Mouse (Mus musculus) kidney, embryonic 14.5 days (tissue): ENCODE data around the gene Hoxb6. TPM values are rescaled to one million over a fixed set of nuclear protein-coding genes. Genes with fewer than 3 reads are reported as not detected.
A peak's percentile ranks its signal among the peaks of the same experiment; 100 is the strongest.

Experiments used
- ATAC-seq: fragments of 200-750 bp; cut with Nextera tagmentation; 2 replicates; pipeline ENCODE4 v1.8.0; 2017; ENCODE audit warnings: moderate number of reproducible peaks, mild to moderate bottlenecking, moderate TSS enrichment, moderate library complexity; ENCODE audit not compliant: low FRiP score, low TSS enrichment
- H3K27ac ChIP-seq: fragments of 300-500 bp; sonication (generic); 2 replicates; pipeline ENCODE4 v1.5.1; 2014; ENCODE audit warnings: low read depth, mild to moderate bottlenecking, low read length, moderate library complexity, mixed read lengths
- H3K27me3 ChIP-seq: fragments of 300-500 bp; sonication (generic); 2 replicates; pipeline ENCODE4 v1.6.1; 2014; ENCODE audit warnings: mild to moderate bottlenecking, low read length; ENCODE audit not compliant: control insufficient read depth, insufficient read depth
- H3K36me3 ChIP-seq: fragments of 300-500 bp; sonication (generic); 2 replicates; pipeline ENCODE4 v1.6.1; 2014; ENCODE audit warnings: low read length, mixed read lengths; ENCODE audit not compliant: control insufficient read depth, insufficient read depth
- H3K4me1 ChIP-seq: fragments of 300-500 bp; sonication (generic); 2 replicates; pipeline ENCODE4 v1.6.1; 2014; ENCODE audit warnings: low read length, mixed read lengths; ENCODE audit not compliant: control insufficient read depth, insufficient read depth
- H3K4me2 ChIP-seq: fragments of 300-500 bp; sonication (generic); replicated peaks from 2 replicates; pipeline ENCODE4 v1.6.1; 2014; ENCODE audit warnings: low read depth, mild to moderate bottlenecking, low read length
- H3K4me3 ChIP-seq: fragments of 300-500 bp; sonication (generic); 2 replicates; pipeline ENCODE4 v1.5.1; 2014; ENCODE audit warnings: mild to moderate bottlenecking, low read length
- H3K9ac ChIP-seq: fragments of 300-500 bp; sonication (generic); 2 replicates; pipeline ENCODE4 v1.6.1; 2014; ENCODE audit warnings: low read depth, mild to moderate bottlenecking, low read length, moderate library complexity
- H3K9me3 ChIP-seq: fragments of 300-500 bp; sonication (generic); 2 replicates; pipeline ENCODE4 v1.6.1; 2016; ENCODE audit warnings: low read length; ENCODE audit not compliant: control insufficient read depth
- WGBS: fragments of 180-500 bp; shearing (Covaris S2); extraction: QIAGEN DNeasy Blood & Tissue Kit; methylation state at CpG from one replicate; pipeline ENCODE4 v1.1.7; 2014; 5-methylcytosine and 5-hydroxymethylcytosine counted together
- polyA plus RNA-seq: library from polyadenylated mRNA; unstranded; fragments of >200 nt; fragmentation: Nextera tagmentation; extraction: Ambion mirVana; gene quantifications from 2 replicates; pipeline ENCODE4 v1.2.1, GENCODE M21; 2014

Gene Hoxb6
- polyA plus RNA-seq, 1 experiment from 2014 or later = 44.1 TPM

DNA sequence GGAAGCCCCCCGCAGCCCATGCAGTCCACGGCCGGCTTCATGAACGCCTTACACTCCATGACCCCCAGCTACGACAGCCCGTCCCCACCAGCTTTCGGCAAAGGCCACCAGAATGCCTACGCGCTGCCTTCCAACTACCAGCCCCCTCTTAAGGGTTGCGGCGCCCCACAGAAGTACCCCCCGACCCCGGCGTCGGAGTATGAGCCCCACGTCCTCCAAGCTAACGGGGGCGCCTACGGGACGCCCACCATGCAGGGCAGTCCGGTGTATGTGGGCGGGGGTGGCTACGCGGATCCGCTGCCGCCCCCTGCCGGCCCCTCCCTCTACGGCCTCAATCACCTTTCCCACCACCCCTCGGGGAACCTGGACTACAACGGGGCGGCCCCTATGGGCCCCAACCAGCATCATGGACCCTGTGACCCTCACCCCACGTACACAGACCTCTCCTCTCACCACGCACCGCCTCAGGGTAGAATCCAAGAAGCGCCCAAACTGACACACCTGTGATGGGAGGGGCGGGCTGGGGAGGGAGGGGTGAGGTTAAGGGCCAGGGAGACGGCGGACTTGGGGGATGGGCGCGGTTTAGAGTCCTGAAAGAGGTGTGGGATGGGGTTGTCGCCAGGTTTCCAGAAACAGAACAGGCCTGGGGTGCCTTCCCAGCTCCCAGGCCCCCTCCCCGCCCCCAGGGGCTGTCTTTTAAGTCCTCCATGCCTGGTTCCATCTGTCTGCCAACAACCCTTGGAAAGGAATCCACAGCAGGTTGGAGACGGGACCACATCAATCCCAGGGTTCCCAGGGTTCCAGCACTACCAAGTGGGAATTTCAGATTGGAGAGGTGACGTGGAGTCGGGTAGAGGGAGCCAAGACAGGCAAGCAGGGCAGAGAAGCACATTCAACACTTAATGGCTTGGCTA lies 53.9 kb downstream of the Hoxb6 start:
- Histone ChIP-seq H3K27me3 (no peaks in the 10 kb centered on the region), H3K4me2 (peak overlapping the region; percentile 73), H3K36me3 (peaks cover 37% of the 10 kb centered on the region), H3K4me1 (peaks cover 90% of the 10 kb centered on the region), H3K4me3 (peak overlapping the region; percentile 26), H3K9me3 (no peaks in the 10 kb centered on the region), H3K27ac (peak overlapping the region; percentile 100), H3K9ac (peak overlapping the region; percentile 77)
- 11% methylated on average over 45 of the region's 45 CpGs for WGBS
- ATAC-seq = no peak

DNA sequence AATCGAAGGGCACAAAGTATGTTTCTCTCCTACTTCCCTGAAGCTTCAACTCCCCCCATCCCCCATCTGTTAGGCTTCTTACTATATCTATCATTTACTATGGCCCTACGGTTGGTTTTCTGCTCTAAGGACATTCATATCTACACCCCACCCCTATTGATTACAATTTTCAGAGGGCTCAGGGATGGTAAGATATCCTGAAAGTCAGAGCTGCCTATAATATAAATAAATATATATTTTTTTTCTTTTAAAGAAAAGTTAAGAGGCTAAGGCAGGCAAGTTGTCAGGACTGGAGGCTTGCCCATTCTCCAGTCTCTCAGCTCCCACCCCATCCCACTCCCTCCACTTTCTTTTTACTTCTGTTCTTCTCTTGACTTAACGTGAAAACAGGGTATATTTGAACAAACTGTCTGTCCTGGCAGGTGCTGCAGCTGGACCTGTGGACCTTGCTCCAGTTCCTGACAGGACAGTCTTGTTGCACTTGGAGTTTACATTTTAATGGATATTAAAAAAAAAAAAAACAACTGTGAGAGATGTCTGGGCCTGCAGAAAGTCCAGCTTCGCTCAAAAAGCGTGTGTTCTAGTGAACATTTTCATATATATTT lies 54.7 kb downstream of the Hoxb6 start:
- H3K4me3 ChIP-seq = no peak overlapping the region
- H3K27me3 ChIP-seq = no peaks in the 10 kb centered on the region
- peaks cover 33% of the 10 kb centered on the region for H3K36me3 ChIP-seq
- H3K4me2 ChIP-seq = no peak overlapping the region
- 36% methylated on average over 5 of the region's 5 CpGs for WGBS
- H3K27ac ChIP-seq = peak overlapping the region; percentile 100; the same call in 1 of the 2 replicates
- H3K9ac ChIP-seq = peak overlapping the region; percentile 77; the same call in 1 of the 2 replicates
- H3K9me3 ChIP-seq = no peaks in the 10 kb centered on the region
- H3K4me1 ChIP-seq = peaks cover 87% of the 10 kb centered on the region
- ATAC-seq = no peak

- no peak for ATAC-seq
- peaks cover 82% of the 10 kb centered on the region for H3K4me1 ChIP-seq
- no peak overlapping the region for H3K4me3 ChIP-seq
- peaks cover 29% of the 10 kb centered on the region for H3K36me3 ChIP-seq
- H3K9me3 ChIP-seq = no peaks in the 10 kb centered on the region
- peak overlapping the region; percentile 44; the same call in 1 of the 2 replicates for H3K9ac ChIP-seq
- H3K4me2 ChIP-seq = peak overlapping the region; percentile 39
- H3K27me3 ChIP-seq = no peaks in the 10 kb centered on the region
- WGBS = 9% methylated on average over 4 of the region's 4 CpGs
- peak overlapping the region; percentile 99 for H3K27ac ChIP-seq
Measured at GRCm38 (mm10) chr11:96347717-96348116, 55.4 kb downstream of the Hoxb6 start.

GRCm38 (mm10) chr11:96348141-96348928 lies 56.1 kb downstream of the Hoxb6 start:
- WGBS = 7% methylated on average over 21 of the region's 21 CpGs
- no peaks in the 10 kb centered on the region for H3K9me3 ChIP-seq
- peaks cover 33% of the 10 kb centered on the region for H3K36me3 ChIP-seq
- H3K9ac ChIP-seq = peak overlapping the region; percentile 56; the same call in 1 of the 2 replicates
- ATAC-seq = no peak
- H3K4me3 ChIP-seq = peak overlapping the region; percentile 26; the same call in 1 of the 2 replicates
- peak overlapping the region; percentile 99 for H3K27ac ChIP-seq
- H3K4me2 ChIP-seq = peak overlapping the region; percentile 39
- H3K27me3 ChIP-seq = no peaks in the 10 kb centered on the region
- peaks cover 76% of the 10 kb centered on the region for H3K4me1 ChIP-seq

GRCm38 (mm10) chr11:96348988-96349387 lies 56.7 kb downstream of the Hoxb6 start:
- Histone ChIP-seq H3K4me2 (peak overlapping the region; percentile 39), H3K4me3 (peak overlapping the region; percentile 26; the same call in 1 of the 2 replicates), H3K27me3 (no peaks in the 10 kb centered on the region), H3K4me1 (peaks cover 69% of the 10 kb centered on the region), H3K27ac (peak overlapping the region; percentile 99), H3K9me3 (no peaks in the 10 kb centered on the region), H3K36me3 (peaks cover 35% of the 10 kb centered on the region), H3K9ac (peak overlapping the region; percentile 56; the same call in 1 of the 2 replicates)
- ATAC-seq = no peak
- WGBS = 9% methylated on average over 3 of the region's 3 CpGs

- Histone ChIP-seq H3K9ac (peak overlapping the region; percentile 56), H3K4me1 (peaks cover 62% of the 10 kb centered on the region)
Measured at GRCm38 (mm10) chr11:96349491-96350340, 57.4 kb downstream of the Hoxb6 start.

DNA sequence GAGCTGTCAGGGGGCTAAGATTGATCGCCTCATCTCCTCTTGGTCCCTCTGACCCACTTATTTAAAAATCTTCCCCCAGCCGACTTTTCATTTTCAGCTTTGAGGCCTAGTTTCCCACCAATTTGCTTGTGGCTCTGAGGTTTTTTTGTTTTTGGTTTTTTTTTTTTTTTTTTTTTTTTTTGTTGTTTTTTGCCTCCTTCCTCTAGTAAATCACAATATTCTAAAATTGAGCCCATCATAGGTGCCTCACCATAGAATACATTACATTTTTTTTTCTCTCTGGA lies 58.0 kb downstream of the Hoxb6 start, which contains the start of gene Hoxb2:
Gene Hoxb2, plus strand, starts transcription at position 185 of the 284 bp plus-strand sequence.
- Histone ChIP-seq H3K4me1 (peaks cover 56% of the 10 kb centered on the region), H3K9ac (peak within 1 kb of the TSS; percentile 100), H3K27me3 (no peaks in the 10 kb centered on the region), H3K36me3 (peaks cover 25% of the 10 kb centered on the region; the same call in 1 of the 2 replicates), H3K4me2 (peak within 1 kb of the TSS; percentile 91), H3K9me3 (no peaks in the 10 kb centered on the region), H3K4me3 (peak within 1 kb of the TSS; percentile 26), H3K27ac (peak within 1 kb of the TSS; percentile 99)
- no peak for ATAC-seq
- 0% methylated on average over 2 of the region's 2 CpGs for WGBS

More at GRCm38 (mm10) chr11:96349491-96350340, 57.4 kb downstream of the Hoxb6 start:
- Histone ChIP-seq H3K9me3 (no peaks in the 10 kb centered on the region), H3K36me3 (peaks cover 28% of the 10 kb centered on the region), H3K4me2 (peak overlapping the region; percentile 39), H3K27me3 (no peaks in the 10 kb centered on the region), H3K27ac (peak overlapping the region; percentile 99), H3K4me3 (peak overlapping the region; percentile 26)
- WGBS = 1% methylated on average over 14 of the region's 14 CpGs
- ATAC-seq = peak; percentile 1; the same call in 1 of the 2 replicates

DNA sequence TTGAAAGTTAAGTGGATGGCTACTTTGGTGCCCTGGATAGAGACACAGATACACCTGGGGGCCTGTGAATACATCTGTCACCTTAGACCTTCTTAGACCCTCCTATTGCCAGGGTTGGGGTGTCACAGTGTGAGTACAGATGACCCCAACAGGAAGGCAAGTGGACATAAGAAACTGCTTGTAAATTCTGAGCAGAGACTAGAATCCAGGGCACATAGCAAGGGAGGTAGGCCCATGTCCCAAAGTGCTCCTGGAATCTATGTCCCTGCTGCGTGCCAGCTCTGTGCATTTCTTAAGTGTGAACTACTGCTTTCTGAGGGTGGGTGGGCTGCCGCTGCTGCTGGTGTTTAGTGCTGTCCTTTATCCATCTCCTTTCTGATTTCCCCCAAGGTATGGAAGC lies 58.5 kb downstream of the Hoxb6 start:
- Histone ChIP-seq H3K4me3 (peak overlapping the region; percentile 6), H3K4me2 (peak overlapping the region; percentile 91)

More for the DNA sequence above, 58.5 kb downstream of the Hoxb6 start:
- ATAC-seq = no peak
- 22% methylated on average over 2 of the region's 2 CpGs for WGBS
- Histone ChIP-seq H3K9me3 (no peaks in the 10 kb centered on the region), H3K36me3 (peaks cover 21% of the 10 kb centered on the region; the same call in 1 of the 2 replicates), H3K27ac (peak overlapping the region; percentile 99), H3K9ac (peak overlapping the region; percentile 100; the same call in 1 of the 2 replicates), H3K4me1 (peaks cover 51% of the 10 kb centered on the region), H3K27me3 (no peaks in the 10 kb centered on the region)
